Mouse (Mus musculus): Measurements from ENCODE around the gene Grin3b.

- TF ChIP-seq POLR2A (IDR thresholded peaks at IDR 0.05; ENCODE audit: borderline replicate concordance, extremely low read depth, insufficient read depth, insufficient read length, poor library complexity, severe bottlenecking) (no peak), CTCF (IDR thresholded peaks at IDR 0.05; ENCODE audit: borderline replicate concordance, extremely low read depth, insufficient read depth, insufficient read length) (no peak)
Observed at GRCm38 (mm10) chr10:79925785-79926490, 44.6 kb upstream of the Grin3b start.

Data from brain, embryonic 14.5 days (tissue).